Mouse (Mus musculus): ENCODE results near the gene Wnt10b. TPM values are rescaled to one million over a fixed set of nuclear protein-coding genes. Genes with fewer than 3 reads are reported as not detected.
A peak's percentile ranks its signal among the peaks of the same experiment; 100 is the strongest.

The Wnt10b gene
- polyA plus RNA-seq, 1 experiment from 2014 or later = not detected

- H3K4me2 ChIP-seq (replicated peaks) = peak overlapping the region; percentile 45
- no peaks in the 10 kb centered on the region for H3K9me3 ChIP-seq (ENCODE audit: control insufficient read depth, low read length)
- ATAC-seq (ENCODE audit: low FRiP score) (no peak), DNase-seq (ENCODE audit: low spot score) (no peak)
- no peak overlapping the region for H3K9ac ChIP-seq
- peaks cover 24% of the 10 kb centered on the region for H3K4me1 ChIP-seq (replicated peaks; ENCODE audit: control insufficient read depth, insufficient read depth, low read length)
- H3K27me3 ChIP-seq (ENCODE audit: control insufficient read depth, insufficient read depth, low read length) = peaks cover 97% of the 10 kb centered on the region
- no peak overlapping the region for H3K27ac ChIP-seq
- WGBS = 2% methylated on average over 23 of the region's 25 CpGs
- H3K4me3 ChIP-seq (replicated peaks; ENCODE audit: low read length) = peak overlapping the region; percentile 20
- no peaks in the 10 kb centered on the region for H3K36me3 ChIP-seq (replicated peaks; ENCODE audit: control insufficient read depth, insufficient read depth)
Measured at GRCm38 (mm10) chr15:98778191-98778770, 331 bp upstream of the Wnt10b start.

GRCm38 (mm10) chr15:98777005-98777616, 839 bp downstream of the Wnt10b start:
- H3K27ac ChIP-seq = no peak overlapping the region
- no peak overlapping the region for H3K4me2 ChIP-seq (replicated peaks)
- H3K36me3 ChIP-seq (replicated peaks; ENCODE audit: control insufficient read depth, insufficient read depth) = no peaks in the 10 kb centered on the region
- DNase-seq (ENCODE audit: low spot score) (no peak), ATAC-seq (ENCODE audit: low FRiP score) (no peak)
- no peak overlapping the region for H3K9ac ChIP-seq
- 2% methylated on average over 18 of the region's 19 CpGs for WGBS
- H3K27me3 ChIP-seq (ENCODE audit: control insufficient read depth, insufficient read depth, low read length) = peaks cover 100% of the 10 kb centered on the region
- H3K4me3 ChIP-seq (replicated peaks; ENCODE audit: low read length) = no peak overlapping the region
- H3K4me1 ChIP-seq (replicated peaks; ENCODE audit: control insufficient read depth, insufficient read depth, low read length) = peaks cover 30% of the 10 kb centered on the region
- H3K9me3 ChIP-seq (ENCODE audit: control insufficient read depth, low read length) = no peaks in the 10 kb centered on the region

- DNase-seq (ENCODE audit: low spot score) = no peak
- Histone ChIP-seq H3K9ac (no peak overlapping the region), H3K4me3 (replicated peaks; ENCODE audit: low read length) (peak overlapping the region; percentile 16), H3K4me1 (replicated peaks; ENCODE audit: control insufficient read depth, insufficient read depth, low read length) (peaks cover 30% of the 10 kb centered on the region), H3K36me3 (replicated peaks; ENCODE audit: control insufficient read depth, insufficient read depth) (no peaks in the 10 kb centered on the region), H3K4me2 (replicated peaks) (peak overlapping the region; percentile 38), H3K27ac (no peak overlapping the region), H3K9me3 (ENCODE audit: control insufficient read depth, low read length) (no peaks in the 10 kb centered on the region), H3K27me3 (ENCODE audit: control insufficient read depth, insufficient read depth, low read length) (peaks cover 100% of the 10 kb centered on the region)
- WGBS = 1% methylated on average over 62 of the region's 62 CpGs
- ATAC-seq (ENCODE audit: low FRiP score) = no peak; the same call in 1 of the 2 replicates
Measured at GRCm38 (mm10) chr15:98776280-98777004, 1.5 kb downstream of the Wnt10b start.

GRCm38 (mm10) chr15:98775533-98775932, 2.4 kb downstream of the Wnt10b start:
- H3K4me2 ChIP-seq (replicated peaks) = no peak overlapping the region
- H3K27ac ChIP-seq = no peak overlapping the region
- H3K27me3 ChIP-seq (ENCODE audit: control insufficient read depth, insufficient read depth, low read length) = peaks cover 100% of the 10 kb centered on the region
- ATAC-seq (ENCODE audit: low FRiP score) (no peak), DNase-seq (ENCODE audit: low spot score) (no peak)
- H3K4me1 ChIP-seq (replicated peaks; ENCODE audit: control insufficient read depth, insufficient read depth, low read length) = peaks cover 30% of the 10 kb centered on the region
- no peak overlapping the region for H3K4me3 ChIP-seq (replicated peaks; ENCODE audit: low read length)
- H3K9me3 ChIP-seq (ENCODE audit: control insufficient read depth, low read length) = no peaks in the 10 kb centered on the region
- no peaks in the 10 kb centered on the region for H3K36me3 ChIP-seq (replicated peaks; ENCODE audit: control insufficient read depth, insufficient read depth)
- WGBS = under 1% methylated on average over 5 of the region's 5 CpGs
- no peak overlapping the region for H3K9ac ChIP-seq

GRCm38 (mm10) chr15:98774096-98774495, 3.9 kb downstream of the Wnt10b start:
- Histone ChIP-seq H3K27ac (no peak overlapping the region), H3K4me1 (replicated peaks; ENCODE audit: control insufficient read depth, insufficient read depth, low read length) (peaks cover 30% of the 10 kb centered on the region), H3K4me2 (replicated peaks) (no peak overlapping the region), H3K9me3 (ENCODE audit: control insufficient read depth, low read length) (no peaks in the 10 kb centered on the region), H3K36me3 (replicated peaks; ENCODE audit: control insufficient read depth, insufficient read depth) (no peaks in the 10 kb centered on the region), H3K27me3 (ENCODE audit: control insufficient read depth, insufficient read depth, low read length) (peaks cover 99% of the 10 kb centered on the region), H3K9ac (no peak overlapping the region), H3K4me3 (replicated peaks; ENCODE audit: low read length) (no peak overlapping the region)
- ATAC-seq (ENCODE audit: low FRiP score) (no peak), DNase-seq (ENCODE audit: low spot score) (no peak)
- 4% methylated on average over 15 of the region's 15 CpGs for whole genome bisulfite sequencing

GRCm38 (mm10) chr15:98772511-98773211, 5.3 kb downstream of the Wnt10b start:
- Histone ChIP-seq H3K4me2 (replicated peaks) (peak overlapping the region; percentile 41), H3K9ac (peak overlapping the region; percentile 1; the same call in 1 of the 2 replicates), H3K27me3 (ENCODE audit: control insufficient read depth, insufficient read depth, low read length) (peaks cover 99% of the 10 kb centered on the region), H3K4me1 (replicated peaks; ENCODE audit: control insufficient read depth, insufficient read depth, low read length) (peaks cover 19% of the 10 kb centered on the region), H3K9me3 (ENCODE audit: control insufficient read depth, low read length) (no peaks in the 10 kb centered on the region), H3K36me3 (replicated peaks; ENCODE audit: control insufficient read depth, insufficient read depth) (no peaks in the 10 kb centered on the region), H3K4me3 (replicated peaks; ENCODE audit: low read length) (peak overlapping the region; percentile 12), H3K27ac (no peak overlapping the region)
- no peak for DNase-seq (ENCODE audit: low spot score)
- 2% methylated on average over 36 of the region's 36 CpGs for WGBS
- ATAC-seq (ENCODE audit: low FRiP score) = no peak

GRCm38 (mm10) chr15:98771813-98772425, 6.0 kb downstream of the Wnt10b start:
- no peak for ATAC-seq (ENCODE audit: low FRiP score)
- H3K9me3 ChIP-seq (ENCODE audit: control insufficient read depth, low read length) = no peaks in the 10 kb centered on the region
- DNase-seq (ENCODE audit: low spot score) = no peak
- no peak overlapping the region for H3K27ac ChIP-seq
- no peaks in the 10 kb centered on the region for H3K36me3 ChIP-seq (replicated peaks; ENCODE audit: control insufficient read depth, insufficient read depth)
- no peak overlapping the region; the same call in 1 of the 2 replicates for H3K4me3 ChIP-seq (replicated peaks; ENCODE audit: low read length)
- H3K27me3 ChIP-seq (ENCODE audit: control insufficient read depth, insufficient read depth, low read length) = peaks cover 92% of the 10 kb centered on the region
- 6% methylated on average over 12 of the region's 12 CpGs for WGBS
- peak overlapping the region; percentile 41 for H3K4me2 ChIP-seq (replicated peaks)
- peaks cover 15% of the 10 kb centered on the region; the same call in 1 of the 2 replicates for H3K4me1 ChIP-seq (replicated peaks; ENCODE audit: control insufficient read depth, insufficient read depth, low read length)
- H3K9ac ChIP-seq = peak overlapping the region; percentile 1; the same call in 1 of the 2 replicates

- Histone ChIP-seq H3K27me3 (ENCODE audit: control insufficient read depth, insufficient read depth, low read length) (peaks cover 69% of the 10 kb centered on the region), H3K36me3 (replicated peaks; ENCODE audit: control insufficient read depth, insufficient read depth) (no peaks in the 10 kb centered on the region), H3K9me3 (ENCODE audit: control insufficient read depth, low read length) (no peaks in the 10 kb centered on the region), H3K4me3 (replicated peaks; ENCODE audit: low read length) (no peak overlapping the region), H3K27ac (no peak overlapping the region), H3K4me1 (replicated peaks; ENCODE audit: control insufficient read depth, insufficient read depth, low read length) (peaks cover 13% of the 10 kb centered on the region), H3K9ac (no peak overlapping the region), H3K4me2 (replicated peaks) (no peak overlapping the region)
- ATAC-seq (ENCODE audit: low FRiP score) (no peak), DNase-seq (ENCODE audit: low spot score) (no peak)
- 16% methylated on average over 5 of the region's 5 CpGs for WGBS
Measured at GRCm38 (mm10) chr15:98768259-98768658, 9.7 kb downstream of the Wnt10b start.
